Mouse (Mus musculus) forebrain, postnatal 0 days (tissue): ENCODE measurements at regions not wholly inside any gene's neighbourhood (a gene's known extent, or its start where the extent isn't known, plus 50 kb on each side); places are given as distances from the start of the nearest gene placed in this dataset.
A peak's percentile ranks its signal among the peaks of the same experiment; 100 is the strongest.

Experiments
- ATAC-seq: fragments of 200-750 bp; cut with Nextera tagmentation; 2 replicates; pipeline ENCODE4 v1.8.0; 2017; ENCODE audit warnings: mild to moderate bottlenecking, moderate library complexity
- DNase-seq: peaks from one replicate; pipeline ENCODE4 v3.0.0-alpha.2; 2015
- H3K27ac ChIP-seq: fragments of 300-500 bp; sonication (generic); 2 replicates; pipeline ENCODE4 v1.5.1; 2014; ENCODE audit warnings: low read depth, mild to moderate bottlenecking, antibody characterized with exemption, low read length, moderate library complexity, mixed read lengths
- H3K27me3 ChIP-seq: fragments of 300-500 bp; sonication (generic); 2 replicates; pipeline ENCODE4 v1.6.1; 2014; ENCODE audit warnings: mild to moderate bottlenecking, low read length, mixed read lengths; ENCODE audit not compliant: insufficient read depth
- H3K36me3 ChIP-seq: fragments of 300-500 bp; sonication (generic); 2 replicates; pipeline ENCODE4 v1.6.1; 2014; ENCODE audit warnings: mild to moderate bottlenecking, moderate library complexity; ENCODE audit not compliant: insufficient read depth
- H3K4me1 ChIP-seq: fragments of 300-500 bp; sonication (generic); 2 replicates; pipeline ENCODE4 v1.6.1; 2014; ENCODE audit warnings: antibody characterized with exemption; ENCODE audit not compliant: insufficient read depth
- H3K4me2 ChIP-seq: fragments of 300-500 bp; sonication (generic); 2 replicates; pipeline ENCODE4 v1.6.1; 2014; ENCODE audit warnings: low read depth, mild to moderate bottlenecking, moderate library complexity
- H3K4me3 ChIP-seq: fragments of 300-500 bp; sonication (generic); 2 replicates; pipeline ENCODE4 v1.5.1; 2014; ENCODE audit warnings: low read depth, low read length, mixed read lengths
- H3K9ac ChIP-seq: fragments of 300-500 bp; sonication (generic); 2 replicates; pipeline ENCODE4 v1.6.1; 2014; ENCODE audit warnings: mild to moderate bottlenecking
- H3K9me3 ChIP-seq: fragments of 300-500 bp; sonication (generic); 2 replicates; pipeline ENCODE4 v1.6.1; 2016; ENCODE audit warnings: low read length
- CTCF ChIP-seq: sonication (generic); IDR thresholded peaks from 2 replicates; pipeline ENCODE4 v1.5.1; 2016; ENCODE audit warnings: antibody characterized with exemption, control low read depth, low read depth
- WGBS: fragments of 180-500 bp; shearing (Covaris S2); extraction: QIAGEN DNeasy Blood & Tissue Kit; methylation state at CpG from one replicate; pipeline ENCODE4 v1.1.7; 2014; 5-methylcytosine and 5-hydroxymethylcytosine counted together

DNA sequence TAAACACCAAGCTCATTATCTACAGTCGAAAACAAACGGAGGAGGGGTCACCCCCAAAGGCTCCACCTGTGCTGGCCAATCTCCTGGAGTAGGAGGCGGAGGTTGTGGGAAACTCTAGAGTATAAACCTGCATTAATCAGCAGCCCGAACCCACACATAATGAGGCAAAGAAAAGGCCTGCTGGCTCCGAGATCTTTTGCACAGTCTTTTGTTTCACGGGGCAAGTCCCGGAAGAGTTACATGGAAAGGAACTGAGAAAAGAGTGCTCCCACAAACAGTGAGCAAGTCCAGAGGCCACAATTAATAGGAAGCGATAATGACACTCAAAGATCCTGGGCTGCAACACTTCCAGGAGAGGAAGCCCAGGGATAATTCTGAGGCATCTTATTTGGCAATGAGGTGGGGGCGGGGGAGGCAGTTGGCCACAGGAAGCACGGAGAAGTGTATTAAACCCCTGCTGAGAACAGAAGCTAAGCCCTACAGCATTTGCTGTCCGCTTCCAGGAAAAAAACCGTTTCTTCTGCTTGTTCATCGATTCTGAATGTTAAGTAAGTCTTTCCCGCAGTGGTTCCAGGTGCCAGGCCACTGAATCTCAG is 59.1 kb upstream of the Mamdc2 start:
- TF ChIP-seq CTCF = no peak
- H3K4me1 ChIP-seq = no peaks in the 10 kb centered on the region
- H3K9me3 ChIP-seq = no peaks in the 10 kb centered on the region
- no peak overlapping the region for H3K4me3 ChIP-seq
- H3K36me3 ChIP-seq = no peaks in the 10 kb centered on the region
- 3% methylated on average over 14 of the region's 14 CpGs for WGBS
- H3K27me3 ChIP-seq = no peaks in the 10 kb centered on the region
- ATAC-seq = 0 out of 2 replicates have a peak, but pooled peaks have one; percentile 8
- H3K27ac ChIP-seq = peak overlapping the region; percentile 15
- DNase-seq = peak; percentile 24
- H3K9ac ChIP-seq = no peak overlapping the region
- H3K4me2 ChIP-seq = peak overlapping the region; percentile 28
